Mouse (Mus musculus): ENCODE data around the gene AY761185.
"Not testable (repeated sequence)": the region's sequence is repeated elsewhere in the genome, so short reads cannot be mapped to it uniquely, and the experiment has no call there.

Gene AY761185

DNA sequence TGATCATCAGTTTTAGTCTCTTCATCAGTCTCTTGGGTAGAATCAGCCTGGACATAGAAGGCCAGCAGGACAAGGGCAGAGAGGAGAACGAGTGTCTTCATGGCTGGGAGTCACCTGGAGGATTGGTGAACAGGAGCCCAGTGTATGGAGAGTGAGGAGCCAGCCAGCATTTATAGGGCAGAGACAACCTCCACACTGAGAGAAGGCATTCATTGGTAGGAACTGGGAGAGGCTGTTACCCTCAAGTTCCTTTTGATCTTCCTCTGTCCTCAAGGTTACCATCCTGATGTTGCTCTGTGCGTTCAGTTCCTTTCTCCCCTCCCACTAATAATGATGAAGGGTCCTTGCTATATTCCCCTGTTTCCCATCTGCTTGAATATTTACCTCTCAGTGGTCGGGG is at the start of gene AY761185:
Gene AY761185, minus strand, starts transcription at position 101 of the 400 bp plus-strand sequence.
- in situ Hi-C loops (cut with MboI) = no loop called here

DNA sequence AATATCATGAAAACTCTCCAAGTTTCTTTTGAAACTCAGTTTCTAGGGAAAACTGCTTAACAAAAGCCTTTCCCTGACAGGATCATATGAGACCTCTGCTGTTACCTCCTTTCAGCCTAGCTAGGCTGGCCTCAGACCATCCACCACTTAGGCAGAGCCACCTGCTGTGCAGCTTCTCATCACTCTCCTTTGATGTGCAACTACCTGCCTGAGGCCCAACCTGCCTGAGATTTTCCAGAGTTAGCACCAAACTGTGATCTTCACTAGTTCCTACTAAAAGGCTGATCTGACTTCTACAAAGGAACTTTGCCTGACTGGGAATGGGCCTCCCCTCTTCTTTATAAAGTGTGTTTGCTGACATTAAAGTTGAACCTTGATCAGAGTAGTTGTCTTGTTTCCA is 49.5 kb upstream of the AY761185 start:
- in situ Hi-C loops (cut with MboI) = not testable (repeated sequence)

DNA sequence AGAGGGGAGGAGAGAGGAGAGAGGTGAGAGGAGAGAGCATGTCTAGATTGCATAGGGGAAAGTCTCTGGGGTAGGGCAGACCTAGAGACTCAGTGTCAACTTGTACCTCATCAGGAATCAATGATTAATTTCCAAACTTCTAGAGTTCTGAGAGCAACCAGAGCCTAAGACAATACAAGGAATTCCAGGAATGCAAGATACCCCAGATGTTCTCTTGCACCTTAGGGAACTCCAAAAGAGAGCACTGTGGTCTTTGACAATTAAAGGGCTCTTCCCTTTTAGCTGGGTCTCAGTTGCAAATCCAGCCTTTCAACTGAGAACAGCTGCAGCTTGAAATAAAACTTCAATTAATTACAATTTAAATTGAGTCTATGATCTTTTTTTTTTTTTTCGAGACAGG is 35.3 kb upstream of the AY761185 start:
- in situ Hi-C loops (cut with MboI) = no loop called here

DNA sequence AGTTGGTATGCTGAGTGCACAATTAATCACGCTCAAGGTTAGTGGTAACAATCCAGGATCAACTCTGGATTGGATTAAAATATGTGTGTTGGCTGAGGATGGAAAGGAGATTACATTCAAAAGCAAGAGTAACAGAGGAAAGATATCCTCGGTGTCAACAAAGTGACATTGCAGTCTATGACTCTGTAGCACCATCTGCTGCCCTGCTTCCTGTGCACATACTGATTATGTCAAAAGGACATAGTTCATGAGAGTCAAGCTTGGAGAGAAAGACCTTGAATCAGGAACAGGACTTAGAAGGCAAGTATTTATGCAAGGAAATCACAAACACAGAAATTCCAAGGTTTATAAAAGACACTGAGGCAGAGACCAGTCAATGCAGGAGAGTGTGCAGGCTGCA is 20.0 kb upstream of the AY761185 start:
- in situ Hi-C loops (cut with MboI) = no loop called here

DNA sequence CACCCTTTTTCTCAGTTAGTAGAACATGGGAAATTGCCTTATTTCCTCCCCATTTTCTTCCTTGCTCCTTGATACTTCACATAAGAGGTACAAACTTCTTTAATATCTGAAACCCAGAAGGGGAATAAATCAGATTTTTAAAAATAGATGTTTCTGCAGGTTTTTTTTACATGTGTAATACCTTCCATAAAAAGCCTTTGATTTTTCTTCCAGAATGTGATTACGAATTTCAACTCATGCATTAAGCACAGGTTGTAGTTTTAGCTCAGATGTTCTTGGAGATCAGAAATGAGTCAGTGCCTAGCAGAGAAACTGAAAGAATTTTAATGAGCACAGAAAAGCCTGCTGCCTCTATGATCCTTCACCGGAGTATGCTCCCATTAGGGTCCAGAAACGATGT is 22.5 kb downstream of the AY761185 start, which contains the start of gene Gm6040:
Gene Gm6040, minus strand, starts transcription at position 101 of the 400 bp plus-strand sequence.
- in situ Hi-C loops (cut with MboI) = no loop called here

DNA sequence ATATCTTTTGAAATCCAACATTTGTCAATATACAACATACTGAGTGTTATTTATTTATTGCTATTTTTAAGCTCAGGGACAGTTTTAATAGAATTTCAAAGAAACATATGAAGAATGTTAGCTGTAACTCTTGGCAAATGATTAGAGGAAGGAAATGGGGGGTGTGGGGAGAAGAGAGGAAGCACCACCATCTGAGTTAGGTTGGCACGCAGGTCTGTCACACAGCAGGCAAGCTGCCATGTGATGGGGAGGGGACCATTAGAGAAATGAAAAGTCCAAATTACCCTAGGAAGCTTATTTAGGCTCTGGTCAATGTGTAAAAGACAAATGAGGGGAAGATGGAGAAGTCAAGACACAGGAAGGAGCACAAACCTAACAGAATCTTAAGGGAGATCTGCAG is 32.2 kb downstream of the AY761185 start:
- in situ Hi-C loops (cut with MboI) = no loop called here

DNA sequence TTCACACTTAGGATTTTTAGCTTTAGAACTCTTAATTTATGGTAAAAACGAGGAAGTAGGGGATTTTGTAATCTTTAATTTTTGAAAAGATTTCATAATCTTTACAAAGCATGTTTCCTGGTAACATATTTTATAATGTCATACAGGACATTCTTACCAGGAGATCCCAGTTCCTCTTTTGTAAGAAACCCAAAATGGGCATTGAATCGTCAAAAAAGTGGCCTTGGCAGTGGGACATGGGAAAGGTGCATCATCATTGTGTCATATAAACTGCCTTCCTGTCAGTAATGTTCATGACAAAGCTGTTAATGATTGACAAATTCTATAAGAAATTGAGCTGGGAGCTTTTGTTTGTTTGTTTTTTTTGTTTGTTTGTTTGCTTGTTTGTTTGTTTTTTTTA is 36.3 kb downstream of the AY761185 start:
- in situ Hi-C loops (cut with MboI) = no loop called here

DNA sequence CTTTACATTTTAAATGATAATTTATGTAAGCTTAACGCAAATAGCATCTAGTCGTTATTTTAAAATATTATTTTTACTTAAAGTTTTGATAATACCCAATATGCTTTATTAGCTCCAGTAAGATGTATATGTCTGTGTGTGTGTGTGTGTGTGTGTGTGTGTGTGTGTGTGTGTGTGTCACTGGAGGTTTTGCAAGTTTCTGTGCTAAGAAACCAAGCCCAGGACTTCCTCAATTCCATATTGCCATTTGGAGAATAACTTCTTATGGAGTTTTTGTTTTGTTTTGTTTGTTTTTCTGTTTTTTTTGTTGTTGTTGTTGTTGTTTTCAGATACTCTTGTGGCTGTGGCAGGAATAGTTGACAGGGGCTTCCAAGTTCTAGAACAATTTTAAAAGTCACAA is 37.4 kb downstream of the AY761185 start:
- in situ Hi-C loops (cut with MboI) = no loop called here

DNA sequence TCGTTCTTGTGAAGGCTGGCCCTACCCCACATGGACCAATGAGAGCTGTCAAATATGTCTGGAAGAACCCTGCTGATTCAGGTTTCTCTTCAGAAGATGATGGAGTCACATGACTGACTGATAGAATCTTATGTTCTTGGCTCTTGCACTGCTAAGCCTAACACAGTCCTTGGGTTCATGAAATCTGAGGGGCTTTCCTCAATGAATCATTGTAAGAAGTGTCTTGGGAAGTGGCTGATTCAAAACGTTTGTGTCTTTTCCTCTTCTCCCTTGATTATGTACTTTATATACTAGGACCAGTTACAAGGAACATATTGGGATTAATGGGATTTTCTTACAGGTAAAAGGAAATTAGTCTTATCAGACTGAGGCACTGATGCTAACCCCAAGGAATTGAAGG is 42.0 kb downstream of the AY761185 start, which contains the start of gene Gm15056:
Gene Gm15056, minus strand, starts transcription at position 101 of the 400 bp plus-strand sequence.
- in situ Hi-C loops (cut with MboI) = no loop called here

Data from mature B cell (primary cell).